Mouse (Mus musculus) limb, embryonic 11.5 days (tissue): ENCODE results near the gene Tmem229a. TPM values are rescaled to one million over a fixed set of nuclear protein-coding genes. Genes with fewer than 3 reads are reported as not detected.

Source experiments
- ATAC-seq: fragments of 200-750 bp; cut with Nextera tagmentation; 2 replicates; pipeline ENCODE4 v1.8.0; 2017; ENCODE audit warnings: low read depth; ENCODE audit not compliant: insufficient number of reproducible peaks, low FRiP score, low TSS enrichment
- DNase-seq: peaks from one replicate; pipeline ENCODE4 v3.0.0-alpha.2; 2015; ENCODE audit warnings: low spot score
- H3K27ac ChIP-seq: fragments of 300-500 bp; sonication (generic); replicated peaks from 2 replicates; pipeline ENCODE4 v1.5.1; 2014; ENCODE audit warnings: low read depth, mild to moderate bottlenecking, low read length
- H3K27me3 ChIP-seq: fragments of 300-500 bp; sonication (generic); 2 replicates; pipeline ENCODE4 v1.6.1; 2014; ENCODE audit warnings: mild to moderate bottlenecking, low read length, mixed read lengths; ENCODE audit not compliant: control insufficient read depth, insufficient read depth
- H3K36me3 ChIP-seq: fragments of 300-500 bp; sonication (generic); 2 replicates; pipeline ENCODE4 v1.6.1; 2014; ENCODE audit warnings: mild to moderate bottlenecking, low read length, moderate library complexity, mixed read lengths; ENCODE audit not compliant: control insufficient read depth, insufficient read depth
- H3K4me1 ChIP-seq: fragments of 300-500 bp; sonication (generic); 2 replicates; pipeline ENCODE4 v1.6.1; 2014; ENCODE audit warnings: low read length, mixed read lengths; ENCODE audit not compliant: control insufficient read depth, insufficient read depth
- H3K4me2 ChIP-seq: fragments of 300-500 bp; sonication (generic); 2 replicates; pipeline ENCODE4 v1.6.1; 2014; ENCODE audit warnings: low read depth, mild to moderate bottlenecking, moderate library complexity; ENCODE audit not compliant: severe bottlenecking
- H3K4me3 ChIP-seq: fragments of 300-500 bp; sonication (generic); 2 replicates; pipeline ENCODE4 v1.5.1; 2014; ENCODE audit warnings: low read depth, low read length
- H3K9ac ChIP-seq: fragments of 300-500 bp; sonication (generic); 2 replicates; pipeline ENCODE4 v1.6.1; 2014; ENCODE audit warnings: mild to moderate bottlenecking, low read length
- H3K9me3 ChIP-seq: fragments of 300-500 bp; sonication (generic); 2 replicates; pipeline ENCODE4 v1.6.1; 2016; ENCODE audit warnings: low read length; ENCODE audit not compliant: control insufficient read depth
- WGBS: fragments of 180-500 bp; shearing (Covaris S2); extraction: QIAGEN DNeasy Blood & Tissue Kit; methylation state at CpG from one replicate; pipeline ENCODE4 v1.1.7; 2014; 5-methylcytosine and 5-hydroxymethylcytosine counted together
- polyA plus RNA-seq: library from polyadenylated mRNA; unstranded; fragments of >200 nt; fragmentation: Nextera tagmentation; extraction: Ambion mirVana; gene quantifications from 2 replicates; pipeline ENCODE4 v1.2.1, GENCODE M21; 2014

Gene Tmem229a
- polyA plus RNA-seq, 1 experiment from 2014 or later, result 0.73 TPM

- Histone ChIP-seq H3K27ac (no peak overlapping the region), H3K4me2 (no peak overlapping the region), H3K27me3 (no peaks in the 10 kb centered on the region), H3K9ac (no peak overlapping the region), H3K36me3 (no peaks in the 10 kb centered on the region), H3K4me3 (no peak overlapping the region), H3K4me1 (no peaks in the 10 kb centered on the region), H3K9me3 (no peaks in the 10 kb centered on the region)
- ATAC-seq (no peak), DNase-seq (no peak)
- WGBS, result 72% methylated on average over 2 of the region's 2 CpGs
Observed at GRCm38 (mm10) chr6:24910016-24910727, 45.9 kb downstream of the Tmem229a start.

GRCm38 (mm10) chr6:24907824-24908223, 48.3 kb downstream of the Tmem229a start:
- no peak overlapping the region for H3K9ac ChIP-seq
- H3K4me2 ChIP-seq, result no peak overlapping the region
- H3K9me3 ChIP-seq, result no peaks in the 10 kb centered on the region

GRCm38 (mm10) chr6:24905101-24905500, 51.0 kb downstream of the Tmem229a start:
- H3K9ac ChIP-seq, result no peak overlapping the region
- DNase-seq (no peak), ATAC-seq (no peak)
- WGBS, result 86% methylated on average over 3 of the region's 3 CpGs
- no peak overlapping the region for H3K4me2 ChIP-seq
- H3K27ac ChIP-seq, result no peak overlapping the region
- no peaks in the 10 kb centered on the region for H3K27me3 ChIP-seq
- no peak overlapping the region for H3K4me3 ChIP-seq
- H3K9me3 ChIP-seq, result no peaks in the 10 kb centered on the region
- no peaks in the 10 kb centered on the region for H3K4me1 ChIP-seq
- H3K36me3 ChIP-seq, result no peaks in the 10 kb centered on the region

More at GRCm38 (mm10) chr6:24907824-24908223, 48.3 kb downstream of the Tmem229a start:
- ATAC-seq (no peak), DNase-seq (no peak)
- 91% methylated on average over 2 of the region's 2 CpGs for WGBS
- H3K4me3 ChIP-seq, result no peak overlapping the region
- no peak overlapping the region for H3K27ac ChIP-seq
- no peaks in the 10 kb centered on the region for H3K27me3 ChIP-seq
- H3K36me3 ChIP-seq, result no peaks in the 10 kb centered on the region
- no peaks in the 10 kb centered on the region for H3K4me1 ChIP-seq

Other genes with a start within 250 kb of the Tmem229a start
- not detected in 2 replicates for gene Hyal6, start 223.1 kb downstream of the Tmem229a start, polyA plus RNA-seq
- gene Hyal4, start 208.0 kb downstream of the Tmem229a start, polyA plus RNA-seq, result not detected in 2 replicates
- gene Spam1, start 165.1 kb downstream of the Tmem229a start, polyA plus RNA-seq, result not detected in 2 replicates
- not detected in 2 replicates for gene Hyal5, start 98.3 kb downstream of the Tmem229a start, polyA plus RNA-seq